Mouse (Mus musculus): ENCODE results near the gene Catsper4. TPM values are rescaled to one million over a fixed set of nuclear protein-coding genes. Genes with fewer than 3 reads are reported as not detected.
A peak's percentile ranks its signal among the peaks of the same experiment; 100 is the strongest.

Catsper4 gene
- polyA plus RNA-seq, 1 experiment, result not detected

- Histone ChIP-seq H3K4me3 (ENCODE audit: insufficient read depth, low read length) (no peak overlapping the region), H3K4me1 (ENCODE audit: control insufficient read depth, insufficient read depth, low read length) (no peaks in the 10 kb centered on the region), H3K27ac (ENCODE audit: insufficient read depth, low read length) (no peak overlapping the region)
- no peak for TF ChIP-seq CTCF (IDR thresholded peaks at IDR 0.05; ENCODE audit: extremely low read depth, insufficient read depth, low read length)
- TF ChIP-seq POLR2A (IDR thresholded peaks at IDR 0.05; ENCODE audit: extremely low read depth, insufficient read depth, low read length), result no peak
Measured at GRCm38 (mm10) chr4:134199371-134199770, 27.8 kb downstream of the Catsper4 start.

GRCm38 (mm10) chr4:134186268-134186667 is 40.9 kb downstream of the Catsper4 start:
- H3K27ac ChIP-seq (ENCODE audit: insufficient read depth, low read length), result no peak overlapping the region
- peak overlapping the region; percentile 76 for H3K4me3 ChIP-seq (ENCODE audit: insufficient read depth, low read length)
- no peak for TF ChIP-seq POLR2A (IDR thresholded peaks at IDR 0.05; ENCODE audit: extremely low read depth, insufficient read depth, low read length)
- TF ChIP-seq CTCF (IDR thresholded peaks at IDR 0.05; ENCODE audit: extremely low read depth, insufficient read depth, low read length), result no peak
- H3K4me1 ChIP-seq (ENCODE audit: control insufficient read depth, insufficient read depth, low read length), result peaks cover 2% of the 10 kb centered on the region; the same call in 1 of the 2 replicates

GRCm38 (mm10) chr4:134185569-134185968 is 41.6 kb downstream of the Catsper4 start:
- TF ChIP-seq CTCF (IDR thresholded peaks at IDR 0.05; ENCODE audit: extremely low read depth, insufficient read depth, low read length) (no peak), POLR2A (IDR thresholded peaks at IDR 0.05; ENCODE audit: extremely low read depth, insufficient read depth, low read length) (no peak)
- Histone ChIP-seq H3K4me3 (ENCODE audit: insufficient read depth, low read length) (no peak overlapping the region; the same call in 1 of the 2 replicates), H3K27ac (ENCODE audit: insufficient read depth, low read length) (no peak overlapping the region)

GRCm38 (mm10) chr4:134183711-134184110 is 43.5 kb downstream of the Catsper4 start:
- TF ChIP-seq POLR2A (IDR thresholded peaks at IDR 0.05; ENCODE audit: extremely low read depth, insufficient read depth, low read length) (no peak), CTCF (IDR thresholded peaks at IDR 0.05; ENCODE audit: extremely low read depth, insufficient read depth, low read length) (no peak)
- Histone ChIP-seq H3K27ac (ENCODE audit: insufficient read depth, low read length) (no peak overlapping the region), H3K4me1 (ENCODE audit: control insufficient read depth, insufficient read depth, low read length) (peaks cover 2% of the 10 kb centered on the region; the same call in 1 of the 2 replicates), H3K4me3 (ENCODE audit: insufficient read depth, low read length) (no peak overlapping the region)

More at GRCm38 (mm10) chr4:134185569-134185968, 41.6 kb downstream of the Catsper4 start:
- peaks cover 2% of the 10 kb centered on the region; the same call in 1 of the 2 replicates for H3K4me1 ChIP-seq (ENCODE audit: control insufficient read depth, insufficient read depth, low read length)

GRCm38 (mm10) chr4:134181825-134182224 is 45.4 kb downstream of the Catsper4 start:
- no peak overlapping the region for H3K27ac ChIP-seq (ENCODE audit: insufficient read depth, low read length)
- peaks cover 2% of the 10 kb centered on the region; the same call in 1 of the 2 replicates for H3K4me1 ChIP-seq (ENCODE audit: control insufficient read depth, insufficient read depth, low read length)

GRCm38 (mm10) chr4:134181112-134181511 is 46.1 kb downstream of the Catsper4 start:
- no peak for TF ChIP-seq CTCF (IDR thresholded peaks at IDR 0.05; ENCODE audit: extremely low read depth, insufficient read depth, low read length)
- no peak for TF ChIP-seq POLR2A (IDR thresholded peaks at IDR 0.05; ENCODE audit: extremely low read depth, insufficient read depth, low read length)
- peaks cover 2% of the 10 kb centered on the region; the same call in 1 of the 2 replicates for H3K4me1 ChIP-seq (ENCODE audit: control insufficient read depth, insufficient read depth, low read length)
- H3K27ac ChIP-seq (ENCODE audit: insufficient read depth, low read length), result no peak overlapping the region
- no peak overlapping the region for H3K4me3 ChIP-seq (ENCODE audit: insufficient read depth, low read length)

More at GRCm38 (mm10) chr4:134181825-134182224, 45.4 kb downstream of the Catsper4 start:
- no peak for TF ChIP-seq CTCF (IDR thresholded peaks at IDR 0.05; ENCODE audit: extremely low read depth, insufficient read depth, low read length)
- no peak for TF ChIP-seq POLR2A (IDR thresholded peaks at IDR 0.05; ENCODE audit: extremely low read depth, insufficient read depth, low read length)
- no peak overlapping the region for H3K4me3 ChIP-seq (ENCODE audit: insufficient read depth, low read length)

GRCm38 (mm10) chr4:134172391-134172790 is 54.8 kb downstream of the Catsper4 start:
- Histone ChIP-seq H3K4me3 (ENCODE audit: insufficient read depth, low read length) (no peak overlapping the region), H3K4me1 (ENCODE audit: control insufficient read depth, insufficient read depth, low read length) (no peaks in the 10 kb centered on the region), H3K27ac (ENCODE audit: insufficient read depth, low read length) (no peak overlapping the region)
- TF ChIP-seq CTCF (IDR thresholded peaks at IDR 0.05; ENCODE audit: extremely low read depth, insufficient read depth, low read length), result no peak
- TF ChIP-seq POLR2A (IDR thresholded peaks at IDR 0.05; ENCODE audit: extremely low read depth, insufficient read depth, low read length), result no peak

GRCm38 (mm10) chr4:134166906-134167305 is 60.3 kb downstream of the Catsper4 start:
- Histone ChIP-seq H3K27ac (ENCODE audit: insufficient read depth, low read length) (no peak overlapping the region), H3K4me3 (ENCODE audit: insufficient read depth, low read length) (no peak overlapping the region), H3K4me1 (ENCODE audit: control insufficient read depth, insufficient read depth, low read length) (no peaks in the 10 kb centered on the region)
- TF ChIP-seq POLR2A (IDR thresholded peaks at IDR 0.05; ENCODE audit: extremely low read depth, insufficient read depth, low read length) (no peak), CTCF (IDR thresholded peaks at IDR 0.05; ENCODE audit: extremely low read depth, insufficient read depth, low read length) (no peak)

GRCm38 (mm10) chr4:134165548-134166465 is 61.4 kb downstream of the Catsper4 start:
- no peak overlapping the region for H3K4me3 ChIP-seq (ENCODE audit: insufficient read depth, low read length)
- H3K27ac ChIP-seq (ENCODE audit: insufficient read depth, low read length), result no peak overlapping the region
- H3K4me1 ChIP-seq (ENCODE audit: control insufficient read depth, insufficient read depth, low read length), result no peaks in the 10 kb centered on the region
- TF ChIP-seq CTCF (IDR thresholded peaks at IDR 0.05; ENCODE audit: extremely low read depth, insufficient read depth, low read length) (no peak), POLR2A (IDR thresholded peaks at IDR 0.05; ENCODE audit: extremely low read depth, insufficient read depth, low read length) (no peak)

Measured in cortical plate, adult 2 months (tissue).